Mouse (Mus musculus): ENCODE measurements around the gene Enpp6. TPM values are rescaled to one million over a fixed set of nuclear protein-coding genes. Genes with fewer than 3 reads are reported as not detected.

The Enpp6 gene
- not detected in 2 replicates for polyA plus RNA-seq (2012; ENCODE audit: low replicate concordance)

DNA sequence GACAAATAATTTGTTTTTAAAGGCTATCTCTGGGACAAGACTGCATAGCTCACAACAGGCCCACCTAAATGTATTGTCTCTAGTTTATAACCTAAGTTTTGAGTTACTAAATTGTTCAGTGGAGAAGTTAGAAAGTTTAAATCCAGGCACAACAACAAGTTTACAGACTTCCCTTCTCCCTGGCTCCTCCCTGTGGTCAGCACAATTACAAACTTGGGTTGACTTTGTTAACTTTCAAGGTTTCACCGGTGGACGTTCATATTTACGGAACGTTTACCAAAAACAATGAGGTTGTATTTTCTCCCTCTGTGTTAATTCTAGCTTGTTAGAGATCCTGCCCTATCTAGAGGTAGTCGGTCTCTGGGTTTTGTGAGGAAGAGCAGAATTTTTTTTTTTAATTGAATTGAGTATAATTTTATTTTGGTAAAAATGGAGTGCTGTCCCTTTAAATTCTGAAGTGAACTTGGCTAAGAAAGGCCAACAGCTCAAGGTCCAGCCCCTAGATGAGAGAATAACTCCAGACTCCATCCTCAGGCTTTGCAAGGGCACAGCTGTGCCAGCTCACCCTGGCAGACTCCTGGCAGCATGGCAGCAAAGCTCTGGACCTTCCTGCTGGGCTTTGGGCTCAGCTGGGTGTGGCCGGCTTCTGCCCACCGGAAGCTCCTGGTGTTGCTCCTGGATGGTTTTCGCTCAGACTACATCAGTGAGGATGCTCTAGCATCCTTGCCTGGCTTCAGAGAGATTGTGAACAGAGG lies at the start of gene Enpp6:
Enpp6 (plus strand) TSS at position 502 of the 755 bp plus-strand sequence.

Other genes with a start within 250 kb of the Enpp6 start
- 20.1 and 55.8 TPM in 2 replicates for gene Irf2, start 247.2 kb upstream of the Enpp6 start, polyA plus RNA-seq (2012; ENCODE audit: low replicate concordance)